Mouse (Mus musculus): Measurements from ENCODE around the gene Sema5a. TPM values are rescaled to one million over a fixed set of nuclear protein-coding genes. Genes with fewer than 3 reads are reported as not detected.

Sema5a gene
- total and polyA plus RNA-seq, 2 experiments from 2014 or later, result 8.8 to 40.0 TPM

- no peak overlapping the region for H3K4me2 ChIP-seq (ENCODE audit: low read depth, low read length)
- no peak for TF ChIP-seq CTCF (IDR thresholded peaks at IDR 0.05; ENCODE audit: low read depth)
- H3K4me1 ChIP-seq (ENCODE audit: insufficient read depth, low read length), result no peaks in the 10 kb centered on the region
- no peak for ATAC-seq
- H3K4me3 ChIP-seq (ENCODE audit: low read length), result no peak overlapping the region
- no peak overlapping the region for H3K27ac ChIP-seq
- no peak for DNase-seq (ENCODE audit: low spot score)
- no peaks in the 10 kb centered on the region for H3K9me3 ChIP-seq (ENCODE audit: low read length)
- H3K36me3 ChIP-seq (ENCODE audit: insufficient read depth, low read length), result no peaks in the 10 kb centered on the region
- H3K9ac ChIP-seq (replicated peaks; ENCODE audit: low read length), result no peak overlapping the region
- WGBS, result 99% methylated on average over 2 of the region's 2 CpGs
- no peaks in the 10 kb centered on the region for H3K27me3 ChIP-seq (ENCODE audit: insufficient read depth, low read length)
Observed at GRCm38 (mm10) chr15:32416291-32416690, 171.7 kb downstream of the Sema5a start.

DNA sequence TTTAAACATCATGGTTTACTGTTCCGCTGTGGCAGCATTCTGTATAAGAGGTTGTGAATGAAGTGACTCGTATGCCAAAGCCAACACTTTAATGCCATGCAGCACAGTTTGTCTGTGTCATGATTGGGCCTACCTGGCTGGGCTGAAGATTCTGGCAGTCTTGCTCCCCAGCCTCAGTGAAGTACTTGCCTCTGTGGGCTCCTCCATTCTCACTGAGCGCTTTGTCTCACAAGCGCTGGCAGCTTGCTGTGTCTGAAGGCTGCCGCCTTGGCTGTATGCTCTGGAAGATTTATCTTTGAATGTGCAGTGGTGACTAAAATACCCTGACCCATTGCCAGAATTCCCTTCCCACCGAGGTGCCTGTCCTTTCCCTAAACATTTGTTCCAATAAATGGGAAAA lies 178.0 kb downstream of the Sema5a start:
- Histone ChIP-seq H3K9me3 (ENCODE audit: low read length) (no peaks in the 10 kb centered on the region), H3K27me3 (ENCODE audit: insufficient read depth, low read length) (no peaks in the 10 kb centered on the region), H3K4me3 (ENCODE audit: low read length) (no peak overlapping the region), H3K4me1 (ENCODE audit: insufficient read depth, low read length) (no peaks in the 10 kb centered on the region), H3K27ac (no peak overlapping the region), H3K4me2 (ENCODE audit: low read depth, low read length) (no peak overlapping the region), H3K9ac (replicated peaks; ENCODE audit: low read length) (no peak overlapping the region), H3K36me3 (ENCODE audit: insufficient read depth, low read length) (no peaks in the 10 kb centered on the region)
- TF ChIP-seq CTCF (IDR thresholded peaks at IDR 0.05; ENCODE audit: low read depth), result no peak
- ATAC-seq, result no peak; the same call in 1 of the 2 replicates
- DNase-seq (ENCODE audit: low spot score), result peak; percentile 35
- WGBS, result 59% methylated on average over 6 of the region's 6 CpGs

- Histone ChIP-seq H3K9ac (replicated peaks; ENCODE audit: low read length) (no peak overlapping the region), H3K4me2 (ENCODE audit: low read depth, low read length) (no peak overlapping the region), H3K9me3 (ENCODE audit: low read length) (no peaks in the 10 kb centered on the region), H3K27me3 (ENCODE audit: insufficient read depth, low read length) (no peaks in the 10 kb centered on the region), H3K27ac (no peak overlapping the region), H3K36me3 (ENCODE audit: insufficient read depth, low read length) (no peaks in the 10 kb centered on the region), H3K4me3 (ENCODE audit: low read length) (no peak overlapping the region), H3K4me1 (ENCODE audit: insufficient read depth, low read length) (no peaks in the 10 kb centered on the region)
- WGBS, result 80% methylated on average over 6 of the region's 6 CpGs
- ATAC-seq, result no peak
- no peak for TF ChIP-seq CTCF (IDR thresholded peaks at IDR 0.05; ENCODE audit: low read depth)
- no peak for DNase-seq (ENCODE audit: low spot score)
Observed at GRCm38 (mm10) chr15:32423061-32423460, 178.5 kb downstream of the Sema5a start.

- DNase-seq (ENCODE audit: low spot score), result no peak
- Histone ChIP-seq H3K9ac (replicated peaks; ENCODE audit: low read length) (no peak overlapping the region), H3K9me3 (ENCODE audit: low read length) (no peaks in the 10 kb centered on the region), H3K4me3 (ENCODE audit: low read length) (no peak overlapping the region), H3K27ac (no peak overlapping the region), H3K4me1 (ENCODE audit: insufficient read depth, low read length) (no peaks in the 10 kb centered on the region), H3K4me2 (ENCODE audit: low read depth, low read length) (no peak overlapping the region), H3K36me3 (ENCODE audit: insufficient read depth, low read length) (no peaks in the 10 kb centered on the region), H3K27me3 (ENCODE audit: insufficient read depth, low read length) (no peaks in the 10 kb centered on the region)
- 0 out of 2 replicates have a peak, but pooled peaks have one; percentile 58 for ATAC-seq
- TF ChIP-seq CTCF (IDR thresholded peaks at IDR 0.05; ENCODE audit: low read depth), result no peak
- WGBS, result 60% methylated on average over 7 of the region's 7 CpGs
Observed at GRCm38 (mm10) chr15:32427188-32427924, 182.7 kb downstream of the Sema5a start.

GRCm38 (mm10) chr15:32432927-32433832 lies 188.6 kb downstream of the Sema5a start:
- H3K9ac ChIP-seq (replicated peaks; ENCODE audit: low read length), result no peak overlapping the region
- peak; percentile 35; the same call in 1 of the 2 replicates for ATAC-seq
- DNase-seq (ENCODE audit: low spot score), result no peak
- no peaks in the 10 kb centered on the region for H3K27me3 ChIP-seq (ENCODE audit: insufficient read depth, low read length)
- no peak for TF ChIP-seq CTCF (IDR thresholded peaks at IDR 0.05; ENCODE audit: low read depth)
- H3K9me3 ChIP-seq (ENCODE audit: low read length), result no peaks in the 10 kb centered on the region
- WGBS, result 61% methylated on average over 13 of the region's 13 CpGs
- H3K4me1 ChIP-seq (ENCODE audit: insufficient read depth, low read length), result no peaks in the 10 kb centered on the region
- H3K36me3 ChIP-seq (ENCODE audit: insufficient read depth, low read length), result no peaks in the 10 kb centered on the region
- H3K27ac ChIP-seq, result no peak overlapping the region
- no peak overlapping the region for H3K4me2 ChIP-seq (ENCODE audit: low read depth, low read length)
- no peak overlapping the region for H3K4me3 ChIP-seq (ENCODE audit: low read length)

DNA sequence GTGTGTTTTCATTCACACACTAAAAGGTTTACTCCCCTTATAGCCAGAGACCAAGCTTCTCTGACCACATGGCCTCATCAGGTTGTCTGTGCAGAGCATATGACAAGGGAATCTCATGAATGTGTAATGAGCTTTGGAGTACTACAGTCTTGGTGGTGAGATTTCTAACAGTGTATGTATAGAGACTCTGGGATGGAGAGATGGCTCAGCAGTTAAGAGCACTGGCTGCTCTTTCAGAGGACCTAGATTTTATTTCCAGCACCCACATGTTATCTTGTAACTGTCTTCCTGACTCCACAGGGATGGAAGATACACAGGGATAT lies 189.2 kb downstream of the Sema5a start:
- ATAC-seq (peak; percentile 40), DNase-seq (ENCODE audit: low spot score) (peak; percentile 13)
- Histone ChIP-seq H3K9ac (replicated peaks; ENCODE audit: low read length) (no peak overlapping the region), H3K9me3 (ENCODE audit: low read length) (no peaks in the 10 kb centered on the region), H3K4me3 (ENCODE audit: low read length) (no peak overlapping the region), H3K36me3 (ENCODE audit: insufficient read depth, low read length) (no peaks in the 10 kb centered on the region), H3K4me2 (ENCODE audit: low read depth, low read length) (no peak overlapping the region), H3K27ac (no peak overlapping the region), H3K4me1 (ENCODE audit: insufficient read depth, low read length) (no peaks in the 10 kb centered on the region), H3K27me3 (ENCODE audit: insufficient read depth, low read length) (no peaks in the 10 kb centered on the region)
- TF ChIP-seq CTCF (IDR thresholded peaks at IDR 0.05; ENCODE audit: low read depth), result no peak

DNA sequence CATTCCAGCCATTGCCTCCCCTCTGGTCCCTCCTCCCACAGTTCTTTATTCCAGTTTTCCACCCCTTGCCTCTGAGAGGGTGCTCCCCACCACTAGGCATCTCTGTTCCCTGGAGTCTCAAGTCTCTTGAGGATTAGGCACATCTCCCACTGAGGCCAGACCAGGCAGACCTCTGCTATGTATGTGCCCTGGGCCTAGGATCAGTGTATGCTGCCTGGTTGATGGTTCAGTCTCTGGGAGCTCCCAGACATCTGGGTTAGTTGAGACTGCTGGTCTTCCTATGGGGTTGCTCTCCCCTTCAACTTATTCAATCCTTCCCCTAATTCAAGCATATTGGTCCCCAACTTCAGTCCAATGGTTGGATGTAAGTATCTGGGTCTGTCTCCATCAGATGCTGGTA lies 189.7 kb downstream of the Sema5a start:
- Histone ChIP-seq H3K4me1 (ENCODE audit: insufficient read depth, low read length) (no peaks in the 10 kb centered on the region), H3K9me3 (ENCODE audit: low read length) (no peaks in the 10 kb centered on the region), H3K27ac (no peak overlapping the region), H3K27me3 (ENCODE audit: insufficient read depth, low read length) (no peaks in the 10 kb centered on the region), H3K36me3 (ENCODE audit: insufficient read depth, low read length) (no peaks in the 10 kb centered on the region), H3K9ac (replicated peaks; ENCODE audit: low read length) (no peak overlapping the region), H3K4me3 (ENCODE audit: low read length) (no peak overlapping the region), H3K4me2 (ENCODE audit: low read depth, low read length) (no peak overlapping the region)
- ATAC-seq (no peak), DNase-seq (ENCODE audit: low spot score) (no peak)
- TF ChIP-seq CTCF (IDR thresholded peaks at IDR 0.05; ENCODE audit: low read depth), result no peak

All from hindbrain, postnatal 0 days (tissue).